ENCODE assay signal across 8 mouse cellular contexts in the genomic region with DNA sequence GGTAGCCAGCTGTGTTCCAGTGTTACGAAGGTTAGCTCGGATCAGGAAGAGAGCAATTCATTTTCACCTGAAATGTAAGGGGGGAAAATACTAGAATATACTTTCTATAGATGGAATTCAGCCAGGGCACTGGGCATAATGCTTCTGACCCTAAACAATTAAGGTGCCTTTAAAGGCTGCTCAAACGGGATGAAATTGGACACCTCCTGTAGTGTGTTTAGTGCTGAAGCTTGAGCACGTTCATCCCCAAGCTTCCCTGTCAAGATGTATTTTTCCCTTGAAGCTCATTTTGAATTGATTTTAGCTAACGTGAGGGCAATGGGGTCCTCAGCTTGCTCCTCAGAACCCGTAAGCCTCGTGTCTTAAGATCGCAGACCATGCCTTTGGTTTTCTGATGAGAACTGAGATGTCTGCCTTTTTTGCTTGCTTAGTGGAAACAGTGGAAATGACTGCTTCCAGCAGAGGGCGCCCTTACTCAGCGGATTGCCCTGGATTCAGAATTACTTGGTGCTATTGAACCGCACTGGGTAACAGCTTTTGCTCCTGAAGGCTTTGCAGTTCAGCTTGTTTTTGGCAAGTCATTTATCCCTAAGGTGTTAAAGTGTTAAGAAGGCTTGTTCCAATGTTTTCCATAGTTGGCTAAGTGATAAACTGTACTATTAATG.
DNase-seq lines count a peak whose midpoint lies in the region; ATAC-seq and TF ChIP-seq lines count a peak whose summit lies in the region.

No protein-coding gene starts in this region.

- peak; percentile 24 for DNase-seq in CD4-positive helper T cell, adult 2 months (ENCODE audit: low read depth, low spot score)
- peak; percentile 16 to 29 for DNase-seq in adrenal gland, postnatal 4 days (ENCODE audit: low spot score in 2 of 2)
- peak; percentile 86 for DNase-seq in embryonic facial prominence, embryonic 14.5 days (ENCODE audit: low spot score)
- DNase-seq in large intestine, adult 2 months (ENCODE audit: low read depth, low spot score) = peak; percentile 44
- peak; percentile 47 for DNase-seq in lung, adult 2 months
- peak; percentile 37 for DNase-seq in ovary, postnatal 10 days (ENCODE audit: low spot score)
- peak; percentile 6 to 15 for DNase-seq in thymus, postnatal 36 days

- 15% methylated on average over 11 of the region's 11 CpGs for WGBS in embryonic facial prominence, embryonic 14.5 days
- WGBS in heart, embryonic 13.5 days = 22% methylated on average over 11 of the region's 11 CpGs
- 21% methylated on average over 11 of the region's 11 CpGs for WGBS in large intestine, adult 2 months
- 22% methylated on average over 11 of the region's 11 CpGs for WGBS in lung, adult 2 months

- no peak overlapping the region for H3K4me3 ChIP-seq in embryonic facial prominence, embryonic 14.5 days (ENCODE audit: low read depth, low read length)
- no peak overlapping the region for H3K4me3 ChIP-seq in heart, embryonic 13.5 days
- H3K4me3 ChIP-seq in lung, adult 2 months (replicated peaks; ENCODE audit: extremely low read depth, low read depth, low read length) = no peak overlapping the region

- no peaks in the 10 kb centered on the region for H3K9me3 ChIP-seq in embryonic facial prominence, embryonic 14.5 days (ENCODE audit: control insufficient read depth, low read length)
- H3K9me3 ChIP-seq in heart, embryonic 13.5 days = no peaks in the 10 kb centered on the region

- no peaks in the 10 kb centered on the region for H3K4me1 ChIP-seq in embryonic facial prominence, embryonic 14.5 days (ENCODE audit: control insufficient read depth, insufficient read depth, low read length)
- H3K4me1 ChIP-seq in heart, embryonic 13.5 days = no peaks in the 10 kb centered on the region
- H3K4me1 ChIP-seq in lung, adult 2 months (ENCODE audit: control insufficient read depth, insufficient read depth, low read length) = no peaks in the 10 kb centered on the region

- TF ChIP-seq POLR2A in lung, adult 2 months (IDR thresholded peaks at IDR 0.05; ENCODE audit: borderline replicate concordance, extremely low read depth, low read depth, low read length) = no peak

- H3K27ac ChIP-seq in embryonic facial prominence, embryonic 14.5 days (replicated peaks; ENCODE audit: low read depth, low read length) = no peak overlapping the region
- H3K27ac ChIP-seq in heart, embryonic 13.5 days (replicated peaks) = no peak overlapping the region

- H3K4me2 ChIP-seq in embryonic facial prominence, embryonic 14.5 days (ENCODE audit: low read depth, low read length) = peak overlapping the region; percentile 27
- peak overlapping the region; percentile 42 for H3K4me2 ChIP-seq in heart, embryonic 13.5 days

- no peaks in the 10 kb centered on the region for H3K27me3 ChIP-seq in embryonic facial prominence, embryonic 14.5 days (replicated peaks; ENCODE audit: control insufficient read depth, insufficient read depth, low read length)
- H3K27me3 ChIP-seq in heart, embryonic 13.5 days (replicated peaks) = no peaks in the 10 kb centered on the region

- no peak overlapping the region for H3K9ac ChIP-seq in embryonic facial prominence, embryonic 14.5 days (ENCODE audit: low read depth, low read length)
- no peak overlapping the region for H3K9ac ChIP-seq in heart, embryonic 13.5 days

- peak; percentile 73 for TF ChIP-seq CTCF in lung, adult 2 months (IDR thresholded peaks at IDR 0.05; ENCODE audit: insufficient read depth, low read length)

- no peaks in the 10 kb centered on the region for H3K36me3 ChIP-seq in embryonic facial prominence, embryonic 14.5 days (ENCODE audit: control insufficient read depth, insufficient read depth, low read length)
- H3K36me3 ChIP-seq in heart, embryonic 13.5 days = no peaks in the 10 kb centered on the region

- peak; percentile 75; the same call in 1 of the 2 replicates for ATAC-seq in embryonic facial prominence, embryonic 14.5 days (ENCODE audit: low read depth)
- ATAC-seq in heart, embryonic 13.5 days (ENCODE audit: extremely low read depth, insufficient number of reproducible peaks, low FRiP score, low TSS enrichment) = no peak

Comparison
In these comparisons a context has a peak if more than half of its experiments do, and no peak if none do; other contexts are left out.
1. DNase-seq: peak in every context shown above with its lines; median percentile 86 in embryonic facial prominence, embryonic 14.5 days; 47 in lung, adult 2 months; 44 in large intestine, adult 2 months; 37 in ovary, postnatal 10 days; 24 in CD4-positive helper T cell, adult 2 months; 22 in adrenal gland, postnatal 4 days; 10 in thymus, postnatal 36 days.